Mouse (Mus musculus) thymus, postnatal 10 days (tissue): ENCODE results near the gene Tmem229b.
A peak's percentile ranks its signal among the peaks of the same experiment; 100 is the strongest.
"Not testable (repeated sequence)": the region's sequence is repeated elsewhere in the genome, so short reads cannot be mapped to it uniquely, and the experiment has no call there.

Source experiments
- DNase-seq, 2 experiments: peaks; one replicate each; pipeline ENCODE4 v3.0.0; 2021; ENCODE audit warnings: low spot score in 2 of 2

Tmem229b gene

DNA sequence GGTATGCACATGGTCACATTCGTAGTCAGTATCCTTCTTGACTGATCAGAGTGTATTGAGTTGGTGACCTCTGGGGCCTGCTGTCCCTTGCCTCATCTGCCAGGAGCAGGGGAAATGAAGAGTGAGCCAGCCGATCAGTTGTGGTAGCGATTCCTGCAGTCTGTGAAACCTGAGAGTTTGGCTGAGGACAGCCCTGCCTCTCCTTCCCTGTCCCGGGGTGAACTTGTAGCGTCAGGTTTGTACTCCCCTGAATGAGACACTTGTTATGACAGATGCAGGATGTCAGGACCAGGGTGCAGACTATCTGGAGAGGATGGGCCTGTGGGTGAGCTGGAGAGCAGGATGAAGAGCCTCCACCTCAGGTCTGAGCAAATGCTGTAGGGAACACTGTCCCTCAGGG lies 59.8 kb downstream of the Tmem229b start:
- no peak for DNase-seq

DNA sequence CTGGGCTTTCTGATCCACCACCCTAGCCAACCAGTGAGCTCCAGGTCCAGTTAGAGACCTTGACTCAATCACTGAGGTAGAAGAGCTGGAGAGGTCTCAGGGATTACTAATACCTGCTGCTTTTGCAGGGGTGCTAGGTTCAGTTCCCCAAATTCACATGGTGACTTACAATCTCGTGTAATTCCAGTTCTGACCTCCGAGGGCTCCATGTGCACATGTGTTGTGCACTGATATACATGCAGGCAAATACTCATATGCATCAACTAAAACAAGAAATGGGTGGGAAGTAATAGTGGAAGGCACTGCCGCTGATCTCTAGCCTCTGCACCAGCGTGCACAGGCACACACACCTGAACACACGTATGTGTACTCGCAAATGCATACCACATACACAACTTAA lies 60.3 kb downstream of the Tmem229b start:
- DNase-seq, result peak in 1 of 2 experiments; percentile 18

DNA sequence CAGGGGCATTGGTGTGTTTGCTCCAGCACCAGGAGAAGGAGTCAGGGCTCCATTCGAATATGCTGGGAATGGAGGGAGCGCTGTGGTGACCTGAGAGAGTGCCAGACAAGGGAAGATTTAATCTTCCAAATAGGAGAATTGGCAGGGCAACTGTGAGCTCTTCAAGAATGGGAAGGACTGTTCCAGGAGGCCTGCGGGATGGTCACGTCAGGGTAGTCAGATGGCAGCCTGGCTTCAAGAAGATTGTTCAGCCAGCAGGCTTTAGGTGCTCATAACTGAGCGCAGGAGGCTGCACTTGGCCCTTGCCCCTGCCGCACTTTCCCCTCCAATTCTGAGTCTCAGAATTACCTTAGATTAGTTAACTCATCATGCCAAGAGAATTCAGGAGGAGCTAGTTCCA lies 64.5 kb downstream of the Tmem229b start:
- DNase-seq, result no peak

DNA sequence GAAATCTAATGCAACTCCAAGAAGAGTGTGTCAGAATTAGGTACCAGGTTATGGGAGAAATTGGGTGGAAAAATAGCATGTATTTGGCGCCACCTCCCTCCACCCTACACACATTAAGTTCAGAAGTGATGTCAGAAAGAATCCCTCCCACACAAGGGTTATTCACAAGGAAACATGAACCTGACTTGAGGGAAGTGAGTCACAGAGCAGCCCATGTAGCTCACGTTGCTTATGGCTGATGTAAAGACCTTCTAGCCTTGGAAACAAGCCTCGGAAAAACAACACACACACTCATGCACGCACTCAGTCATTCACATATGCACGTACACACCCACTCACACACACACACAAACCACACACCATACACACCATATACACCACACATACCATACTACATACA lies 67.3 kb downstream of the Tmem229b start:
- DNase-seq, result no peak

DNA sequence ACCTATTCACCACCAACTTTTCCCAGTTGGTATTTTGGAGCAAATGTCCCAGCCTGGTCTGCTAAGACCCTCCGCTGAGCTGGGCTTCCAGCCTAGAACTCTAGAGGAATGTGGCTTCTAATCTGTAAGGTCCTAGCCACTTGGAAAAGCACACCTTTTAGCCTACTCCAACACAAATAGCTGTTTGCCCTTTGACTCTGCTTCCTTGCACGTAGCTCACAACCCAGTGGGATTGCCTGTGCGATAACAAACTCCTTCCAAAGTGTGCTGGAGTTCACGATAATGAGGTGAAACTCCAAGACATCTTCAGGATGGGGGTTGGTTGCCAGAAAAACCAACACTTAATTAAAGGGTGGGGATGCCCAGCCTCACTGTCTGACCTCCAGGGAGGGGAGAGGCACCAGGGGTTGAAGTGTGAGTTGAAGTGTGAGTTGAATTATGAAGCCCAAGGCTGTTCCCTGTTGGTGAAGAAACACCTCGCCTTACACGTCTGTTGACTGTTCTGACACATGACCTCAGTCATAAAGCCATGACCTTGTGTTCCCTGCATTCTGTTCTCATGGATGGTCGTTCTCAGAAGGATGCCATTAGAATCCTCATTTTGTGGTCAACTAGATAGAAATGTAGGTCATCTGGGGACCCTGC lies 67.9 kb downstream of the Tmem229b start:
- no peak for DNase-seq

DNA sequence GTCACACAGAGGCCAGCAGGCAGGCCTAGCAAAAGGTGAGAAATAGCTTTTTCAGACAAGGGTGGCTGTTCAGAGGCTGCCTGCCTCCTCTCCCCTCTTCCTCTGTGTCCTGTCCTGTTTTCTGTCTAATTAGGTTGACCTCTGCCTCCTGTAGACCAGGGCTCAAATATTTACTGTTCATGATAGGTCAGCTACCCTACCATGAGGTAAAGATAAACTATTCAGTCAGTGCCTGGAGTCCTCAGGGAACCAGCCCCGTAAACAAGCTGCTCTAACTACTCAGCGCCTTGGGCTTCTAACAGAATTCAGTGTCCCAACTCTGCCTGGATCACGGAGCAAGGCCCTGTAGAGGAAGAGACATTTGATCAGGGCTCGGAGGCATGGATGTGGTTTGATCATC lies 70.9 kb downstream of the Tmem229b start:
- DNase-seq, result no peak

DNA sequence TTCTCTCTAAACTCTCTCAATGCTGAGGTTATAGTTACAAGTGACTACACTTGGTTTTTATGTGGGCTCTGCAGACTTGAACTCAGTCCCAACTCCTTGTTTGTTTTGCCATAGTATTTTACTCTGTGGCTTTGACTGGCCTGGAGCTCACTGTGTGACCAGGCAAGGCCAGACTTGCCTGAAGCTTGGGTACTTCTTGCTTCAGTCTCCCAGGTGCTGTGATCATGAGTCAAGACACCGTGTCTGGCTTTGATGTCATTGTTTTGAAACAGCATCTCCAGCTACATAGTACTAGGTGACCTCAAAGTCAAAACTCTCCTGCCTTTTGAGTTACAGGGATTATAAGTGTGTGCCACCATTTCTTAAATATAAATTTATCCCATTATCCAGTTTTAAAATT lies 77.5 kb downstream of the Tmem229b start:
- DNase-seq, result no peak

DNA sequence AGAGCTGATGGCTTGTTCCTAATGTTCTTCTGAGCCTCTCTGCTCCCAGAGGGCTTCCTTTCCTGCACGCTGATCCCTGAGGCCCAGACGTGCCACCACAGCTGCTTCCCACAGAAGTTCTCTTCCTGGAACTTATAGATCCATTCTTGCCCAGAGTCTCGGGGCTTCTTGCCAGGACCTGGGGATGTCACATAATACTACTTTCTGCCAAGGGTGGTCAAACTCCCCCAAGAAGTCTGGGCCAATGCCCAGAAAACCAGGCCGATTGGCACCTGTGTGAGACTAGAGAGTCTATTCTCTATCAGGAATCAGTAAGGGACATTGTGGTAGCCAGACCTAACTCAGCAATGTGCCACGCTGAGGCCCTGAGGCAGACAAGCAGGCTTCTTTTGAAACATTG lies 80.1 kb downstream of the Tmem229b start:
- DNase-seq, result no peak

DNA sequence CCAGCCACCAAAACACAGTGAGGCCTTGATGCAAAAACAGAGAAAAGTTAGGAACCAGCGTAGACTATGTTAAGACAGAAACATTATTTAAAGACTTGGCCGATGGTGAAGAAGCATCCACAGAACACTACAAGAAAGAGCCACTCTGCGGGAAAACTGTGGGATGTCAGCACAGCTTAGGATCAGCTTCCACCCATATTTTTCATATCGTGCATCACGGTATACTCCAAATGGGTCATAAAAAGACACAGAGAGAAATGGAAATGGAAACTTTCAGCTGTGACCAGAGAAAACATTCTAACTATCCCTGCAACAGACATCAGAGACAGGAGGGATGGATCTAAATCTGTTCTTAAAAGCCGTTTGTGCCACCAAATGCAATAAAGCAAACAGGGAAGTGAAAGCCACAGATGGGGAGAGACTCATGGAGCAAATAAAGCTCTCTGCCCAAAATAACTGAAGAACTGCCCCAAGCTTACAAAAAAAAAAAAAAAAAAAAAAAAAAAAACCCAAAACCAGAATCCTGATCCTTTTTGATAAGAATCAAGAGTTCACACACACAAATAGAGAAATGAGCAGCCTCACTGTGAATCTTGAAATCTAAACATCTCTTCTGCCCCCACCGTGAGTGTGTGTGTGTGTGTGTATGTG lies 83.8 kb downstream of the Tmem229b start:
- DNase-seq, result no peak

DNA sequence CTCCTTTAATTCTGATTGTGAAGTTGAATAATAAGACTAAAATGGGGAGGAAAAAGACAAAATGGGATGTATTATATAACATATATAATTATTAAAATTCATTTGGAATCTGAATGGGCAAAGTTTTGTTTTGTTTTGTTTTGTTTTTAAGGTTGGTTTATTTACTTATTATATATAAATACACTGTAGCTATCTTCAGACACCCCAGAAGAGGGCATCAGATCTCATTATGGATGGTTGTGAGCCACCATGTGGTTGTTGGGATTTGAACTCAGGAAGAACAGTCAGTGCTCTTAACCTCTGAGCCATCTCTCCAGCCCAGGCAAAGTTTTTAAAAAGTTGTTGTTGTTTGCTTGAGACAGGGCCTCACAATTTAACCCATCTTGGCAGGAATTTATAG lies 84.5 kb downstream of the Tmem229b start:
- not testable (repeated sequence) for DNase-seq

DNA sequence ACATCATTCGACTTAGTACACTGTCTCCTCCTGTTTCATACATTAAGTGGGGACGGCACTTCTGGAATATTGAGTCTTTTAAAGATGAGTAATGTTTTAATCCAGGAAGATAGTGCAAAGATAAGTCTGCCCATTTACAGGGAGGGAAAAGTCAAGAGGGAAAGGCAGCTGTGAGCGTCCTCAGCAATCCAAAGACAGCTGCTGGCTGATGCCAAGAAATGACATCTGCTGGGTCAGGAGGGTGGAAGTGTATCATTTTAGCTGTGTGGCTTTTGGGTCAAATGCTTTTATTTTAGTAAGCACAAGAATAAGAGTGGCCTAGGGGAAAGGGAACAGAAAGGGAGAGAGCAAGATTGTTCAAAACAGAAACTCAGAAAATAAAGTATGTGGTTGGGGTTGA lies 85.4 kb downstream of the Tmem229b start:
- no peak for DNase-seq

DNA sequence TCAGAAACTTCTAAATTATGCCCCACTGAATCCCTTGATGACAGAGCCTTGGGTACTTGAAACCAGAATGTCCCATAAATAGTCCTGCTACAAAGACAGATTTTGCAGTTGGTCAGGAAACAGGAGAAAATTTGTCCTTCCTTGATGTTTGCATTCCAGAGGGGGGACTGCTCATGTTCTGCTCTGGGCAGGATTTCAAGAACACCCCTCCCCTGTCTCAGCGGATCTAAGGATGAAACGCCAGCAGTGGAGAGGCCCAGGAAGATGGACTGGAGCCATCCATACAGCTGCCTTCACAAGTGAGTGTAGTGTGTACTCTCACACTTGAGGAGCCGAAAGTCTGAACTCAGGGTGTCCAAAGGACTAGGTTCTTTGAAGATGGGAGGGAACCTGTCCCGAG lies 86.0 kb downstream of the Tmem229b start:
- DNase-seq, result no peak

DNA sequence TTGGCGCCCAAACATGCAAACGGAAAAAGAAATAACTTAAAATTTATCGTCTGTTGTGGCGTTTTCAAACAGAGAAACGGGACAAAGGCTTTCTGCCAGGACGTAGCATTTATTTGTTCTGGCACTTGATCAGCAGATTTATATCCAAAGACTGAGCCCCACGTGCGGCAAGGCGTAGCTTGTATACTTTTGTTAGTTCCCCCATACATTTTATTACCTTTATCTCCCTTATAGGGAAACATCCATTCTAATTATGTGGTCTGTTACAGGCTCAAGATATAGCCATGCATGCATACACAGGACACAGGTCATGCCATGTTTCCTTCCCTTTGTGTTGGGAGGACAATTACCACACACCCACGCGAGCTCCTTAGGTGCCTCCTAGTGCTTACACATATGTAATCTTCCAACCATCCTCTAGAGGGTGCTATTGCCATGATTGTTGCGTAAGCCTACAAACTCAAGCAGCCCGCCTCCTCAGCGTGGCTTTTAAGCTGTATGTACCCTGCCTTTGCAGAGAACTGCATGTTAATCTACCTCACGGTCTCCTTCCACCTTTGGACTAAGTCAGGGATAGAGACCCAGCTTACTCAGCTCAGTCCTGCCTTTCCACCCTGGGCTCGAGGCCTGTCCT lies 88.2 kb downstream of the Tmem229b start:
- DNase-seq, result peak; percentile 52 to 77

DNA sequence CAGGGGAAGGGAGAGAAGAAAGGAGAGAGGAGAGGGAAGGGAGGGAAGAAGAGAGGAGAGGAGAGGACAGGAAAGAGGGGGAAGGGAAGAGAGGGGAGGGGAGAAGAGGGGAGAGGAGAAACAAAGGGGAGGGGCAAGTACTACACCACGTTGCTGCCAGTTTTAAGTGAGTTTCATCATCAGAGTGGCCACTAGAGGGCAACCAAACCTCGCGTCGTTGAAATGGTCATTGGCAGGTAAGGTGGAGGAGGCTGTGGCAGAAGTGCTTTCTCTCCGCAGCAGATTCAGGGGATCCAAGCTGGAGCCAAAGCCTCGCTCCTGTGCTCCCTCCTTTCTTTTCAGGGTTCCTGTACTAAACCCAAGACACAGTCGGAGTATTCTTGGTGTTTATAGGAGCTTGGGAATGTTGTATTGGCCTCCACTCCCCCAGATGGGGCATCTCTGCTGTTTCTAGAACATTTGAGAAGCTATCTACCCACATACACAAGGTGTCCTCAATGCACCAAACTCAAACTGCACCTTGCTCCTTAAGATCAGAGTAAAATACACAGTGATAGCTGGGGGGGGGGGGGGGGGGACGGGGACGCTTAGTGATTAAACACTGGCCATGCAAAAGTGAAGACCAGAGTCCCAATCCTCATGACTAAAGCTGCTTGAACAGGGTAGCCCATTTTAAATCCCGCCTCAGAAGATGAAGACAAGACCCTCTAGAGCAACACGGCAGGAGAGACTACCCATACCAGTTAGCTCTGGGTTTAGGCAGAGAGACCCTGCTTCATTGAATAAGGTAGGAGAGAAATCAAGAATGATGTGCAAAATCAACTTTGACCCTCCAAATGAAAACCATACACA lies 89.0 kb downstream of the Tmem229b start:
- peak; percentile 75 to 84 for DNase-seq

DNA sequence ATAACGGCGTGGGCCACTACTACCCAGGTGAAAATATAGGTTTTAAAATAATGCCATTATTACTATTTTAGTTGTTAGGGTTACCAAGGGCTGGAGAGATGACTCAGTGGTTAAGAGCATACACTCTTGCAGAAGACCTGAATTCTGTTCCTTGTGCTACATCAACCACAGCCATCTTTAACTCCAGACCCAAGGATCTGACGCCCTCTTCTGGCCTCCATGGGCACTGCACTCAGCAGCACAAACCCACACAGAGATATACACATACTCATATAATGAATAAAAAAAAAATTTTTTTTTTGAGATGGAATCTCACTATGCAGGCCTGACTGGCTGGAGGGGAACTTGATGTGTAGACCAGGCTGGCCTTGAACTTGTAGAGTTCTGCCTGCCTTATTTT lies 91.1 kb downstream of the Tmem229b start:
- no peak for DNase-seq

DNA sequence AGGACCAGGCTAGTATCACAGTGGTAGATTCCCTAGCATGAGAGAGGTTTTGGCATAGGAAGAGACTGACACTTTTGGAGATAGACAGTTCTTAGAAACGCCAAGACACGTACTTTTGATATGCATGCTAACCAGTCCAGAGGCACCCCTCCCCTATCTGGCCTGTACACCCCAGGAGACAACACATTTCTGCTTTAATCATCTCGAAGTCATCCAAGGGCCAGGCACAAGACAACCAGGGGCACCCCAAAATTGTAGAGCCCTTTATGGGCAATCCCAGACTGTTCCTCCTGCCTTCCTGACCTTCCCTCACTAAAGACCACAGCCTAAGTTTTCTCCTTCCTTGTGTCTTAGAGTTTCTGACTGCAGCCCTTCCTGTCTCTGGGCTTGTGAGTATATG lies 91.9 kb downstream of the Tmem229b start:
- DNase-seq, result no peak

DNA sequence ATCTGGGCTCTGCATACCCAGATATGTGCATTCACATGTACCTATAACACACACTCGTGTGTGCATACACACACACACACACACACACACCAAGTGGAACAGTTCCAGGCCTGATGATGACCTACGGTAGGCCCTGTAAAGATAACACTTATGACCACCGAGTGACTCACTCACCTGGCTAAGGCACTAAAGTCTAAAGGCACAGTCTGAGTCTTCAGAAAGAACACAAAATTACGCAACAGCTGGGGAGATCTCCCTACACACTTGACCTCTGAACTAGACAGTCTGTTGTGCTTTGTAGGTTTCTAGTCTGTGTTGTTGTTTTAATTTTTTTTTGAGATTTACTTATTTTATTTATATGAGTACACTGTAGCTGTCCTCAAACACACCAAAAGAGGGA lies 93.0 kb downstream of the Tmem229b start:
- DNase-seq, result no peak
